Mouse (Mus musculus) megakaryocyte, embryonic 14.5 days (primary cell): ENCODE results near the gene Ccnb1ip1.

ENCODE experiments used
- FLI1 ChIP-seq: IDR thresholded peaks from 2 replicates; pipeline ENCODE4 v1.6.1; 2012; ENCODE audit warnings: low read length, inconsistent platforms, mixed read lengths
- GATA1 ChIP-seq: IDR thresholded peaks from 3 replicates; pipeline ENCODE4 v1.6.1; 2012; ENCODE audit warnings: mixed read lengths, low read length, inconsistent platforms, borderline replicate concordance

GRCm38 (mm10) chr14:50813060-50813459 is 5.5 kb upstream of the Ccnb1ip1 start:
- TF ChIP-seq GATA1 (no peak), FLI1 (no peak)
